Mouse (Mus musculus): ENCODE measurements around the gene Trip10.

Trip10 gene

GRCm38 (mm10) chr17:57292302-57292701 is 43.0 kb downstream of the Trip10 start:
- DNase-seq (ENCODE audit: low spot score), result no peak

- no peak for DNase-seq (ENCODE audit: low spot score)
Observed at GRCm38 (mm10) chr17:57292968-57293367, 43.7 kb downstream of the Trip10 start.

- no peak for DNase-seq (ENCODE audit: low spot score)
Observed at GRCm38 (mm10) chr17:57295935-57296334, 46.7 kb downstream of the Trip10 start.

GRCm38 (mm10) chr17:57297040-57297439 is 47.8 kb downstream of the Trip10 start:
- DNase-seq (ENCODE audit: low spot score), result no peak

- DNase-seq (ENCODE audit: low spot score), result no peak
Observed at GRCm38 (mm10) chr17:57305593-57305992, 56.3 kb downstream of the Trip10 start.

- no peak for DNase-seq (ENCODE audit: low spot score)
Observed at GRCm38 (mm10) chr17:57307074-57307473, 57.8 kb downstream of the Trip10 start.

GRCm38 (mm10) chr17:57311801-57312200 is 62.5 kb downstream of the Trip10 start:
- DNase-seq (ENCODE audit: low spot score), result no peak

Data from ovary, postnatal 14 days (tissue).